Mouse (Mus musculus) myocyte (in vitro differentiated cells): ENCODE results near the gene Lingo3.

ENCODE experiments used
- CEBPB ChIP-seq: IDR thresholded peaks from 2 replicates; pipeline ENCODE4 v1.6.1; 2011; ENCODE audit warnings: mild to moderate bottlenecking, moderate library complexity; ENCODE audit not compliant: poor library complexity, insufficient read depth, severe bottlenecking
- E2F4 ChIP-seq: IDR thresholded peaks from one replicate; pipeline ENCODE4 v1.6.1; 2011; ENCODE audit warnings: mild to moderate bottlenecking, control low read depth, moderate library complexity; ENCODE audit not compliant: insufficient read depth
- MAX ChIP-seq: IDR thresholded peaks from one replicate; pipeline ENCODE4 v1.6.1; 2011; ENCODE audit warnings: low read depth, mild to moderate bottlenecking, control low read depth
- POLR2A ChIP-seq: IDR thresholded peaks from one replicate; pipeline ENCODE4 v1.6.1; 2011; ENCODE audit warnings: low read depth, mild to moderate bottlenecking, control low read depth, moderate library complexity; ENCODE audit not compliant: insufficient read length
- POLR2AphosphoS2 ChIP-seq: IDR thresholded peaks from one replicate; pipeline ENCODE4 v1.6.1; 2011; ENCODE audit warnings: low read depth, control low read depth; ENCODE audit not compliant: insufficient read length
- REST ChIP-seq: IDR thresholded peaks from one replicate; pipeline ENCODE4 v1.6.1; 2011; ENCODE audit warnings: mild to moderate bottlenecking, control low read depth, moderate library complexity; ENCODE audit not compliant: insufficient read depth, insufficient read length
- USF1 ChIP-seq: IDR thresholded peaks from one replicate; pipeline ENCODE4 v1.6.1; 2011; ENCODE audit warnings: low read depth, mild to moderate bottlenecking, control low read depth, moderate library complexity

GRCm38 (mm10) chr10:80862305-80862704 lies 18.5 kb upstream of the Lingo3 start:
- TF ChIP-seq POLR2A (no peak), CEBPB (no peak), MAX (no peak), REST (no peak), USF1 (no peak), POLR2AphosphoS2 (no peak), E2F4 (no peak)
